Mouse (Mus musculus): ENCODE data around the gene Mpz.

DNA sequence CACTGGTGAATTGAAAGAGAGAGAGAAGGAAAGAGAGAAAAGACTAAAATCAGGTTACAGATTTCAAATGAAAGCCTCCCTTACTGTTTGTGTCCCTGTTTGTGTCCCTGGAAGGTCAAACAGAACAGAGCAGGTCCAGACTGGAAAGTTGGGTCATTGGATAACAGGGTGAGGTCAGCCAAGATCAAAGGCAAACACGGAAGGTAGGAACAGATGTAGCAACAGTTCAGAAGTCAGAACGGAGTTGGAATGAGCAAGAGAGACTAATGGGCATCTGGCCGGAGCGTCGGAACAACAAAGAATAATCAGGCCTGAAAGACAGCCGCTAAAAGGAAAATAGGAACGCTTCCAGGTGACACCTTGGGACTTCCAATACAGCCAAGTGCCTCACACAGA, 53.7 kb downstream of the Mpz start:
- TF ChIP-seq CTCF (IDR thresholded peaks at IDR 0.05; ENCODE audit: low read depth) = no peak
- no peak for TF ChIP-seq EP300 (IDR thresholded peaks at IDR 0.05; ENCODE audit: low read depth)
